Mouse (Mus musculus): Measurements from ENCODE around the gene Nox1.

- TF ChIP-seq EP300 (IDR thresholded peaks at IDR 0.05), result no peak
- TF ChIP-seq CTCF (IDR thresholded peaks at IDR 0.05), result no peak
Measured at GRCm38 (mm10) chrX:134221856-134222255, at the start of gene Nox1.

Measured in lung, postnatal 0 days (tissue).